Mouse (Mus musculus) R1 (cell line): ENCODE data around the gene Pltp.
A peak's percentile ranks its signal among the peaks of the same experiment; 100 is the strongest.
"Not testable (repeated sequence)": the region's sequence is repeated elsewhere in the genome, so short reads cannot be mapped to it uniquely, and the experiment has no call there.

Source experiments
- DNase-seq: peaks from one replicate; pipeline ENCODE4 v3.0.0-alpha.2; 2018; ENCODE audit warnings: low read depth, low spot score

Gene Pltp

DNA sequence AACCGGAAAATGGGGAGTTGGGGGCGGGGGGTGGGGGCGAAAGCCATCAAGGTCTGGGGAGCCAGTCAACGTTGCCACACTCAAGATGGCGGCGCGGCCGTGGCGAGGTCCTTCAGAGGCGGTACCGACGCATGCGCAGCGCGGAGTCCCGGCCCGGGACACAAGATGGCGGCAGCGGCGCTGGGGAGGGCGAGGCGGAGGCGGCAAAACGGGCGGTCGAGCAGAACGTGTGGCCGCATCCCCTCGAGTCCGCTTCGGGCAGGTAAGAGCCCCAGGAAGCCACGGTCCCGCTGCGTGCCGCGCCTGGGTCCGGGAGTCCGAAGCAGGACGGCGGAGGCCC is 21.7 kb upstream of the Pltp start, which contains the start of gene Pcif1:
Pcif1 (plus strand) TSS at position 77 of the 340 bp plus-strand sequence.
- peak; percentile 91 for DNase-seq

DNA sequence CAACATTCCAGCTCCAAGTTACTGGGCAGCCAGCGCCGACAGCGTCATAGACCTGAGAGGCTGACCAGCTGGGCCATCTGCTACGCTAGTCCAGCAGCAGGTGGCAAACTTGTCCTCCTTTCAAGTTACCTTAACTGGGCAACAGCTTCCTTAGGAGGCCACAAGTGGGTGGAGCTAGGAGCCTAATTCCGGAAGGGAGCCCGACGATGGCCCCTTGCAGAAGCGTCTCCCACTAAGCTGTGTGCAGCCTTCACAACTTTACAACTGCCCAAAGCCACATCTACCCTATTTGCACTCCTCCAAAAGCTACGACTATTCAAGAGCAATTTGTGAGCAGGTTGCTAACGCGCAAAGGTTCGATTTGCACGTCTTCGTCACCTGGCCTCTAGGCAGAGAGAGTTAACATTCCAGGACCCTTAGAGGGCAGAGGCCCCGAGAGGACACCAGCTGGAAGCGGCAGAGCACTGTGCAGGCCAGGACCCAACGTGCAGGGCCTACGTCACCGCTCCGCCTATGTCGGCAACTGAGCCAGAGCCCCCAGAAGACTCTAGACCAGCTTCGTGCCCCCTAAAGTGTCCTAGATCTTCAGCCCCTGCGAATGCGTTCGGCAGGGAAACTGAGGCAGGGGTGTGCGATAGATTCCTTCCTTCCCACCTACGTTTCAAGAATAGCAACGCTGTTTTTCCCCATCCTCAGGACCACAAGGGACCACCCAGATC is 21.2 kb upstream of the Pltp start:
- DNase-seq = peak; percentile 79

DNA sequence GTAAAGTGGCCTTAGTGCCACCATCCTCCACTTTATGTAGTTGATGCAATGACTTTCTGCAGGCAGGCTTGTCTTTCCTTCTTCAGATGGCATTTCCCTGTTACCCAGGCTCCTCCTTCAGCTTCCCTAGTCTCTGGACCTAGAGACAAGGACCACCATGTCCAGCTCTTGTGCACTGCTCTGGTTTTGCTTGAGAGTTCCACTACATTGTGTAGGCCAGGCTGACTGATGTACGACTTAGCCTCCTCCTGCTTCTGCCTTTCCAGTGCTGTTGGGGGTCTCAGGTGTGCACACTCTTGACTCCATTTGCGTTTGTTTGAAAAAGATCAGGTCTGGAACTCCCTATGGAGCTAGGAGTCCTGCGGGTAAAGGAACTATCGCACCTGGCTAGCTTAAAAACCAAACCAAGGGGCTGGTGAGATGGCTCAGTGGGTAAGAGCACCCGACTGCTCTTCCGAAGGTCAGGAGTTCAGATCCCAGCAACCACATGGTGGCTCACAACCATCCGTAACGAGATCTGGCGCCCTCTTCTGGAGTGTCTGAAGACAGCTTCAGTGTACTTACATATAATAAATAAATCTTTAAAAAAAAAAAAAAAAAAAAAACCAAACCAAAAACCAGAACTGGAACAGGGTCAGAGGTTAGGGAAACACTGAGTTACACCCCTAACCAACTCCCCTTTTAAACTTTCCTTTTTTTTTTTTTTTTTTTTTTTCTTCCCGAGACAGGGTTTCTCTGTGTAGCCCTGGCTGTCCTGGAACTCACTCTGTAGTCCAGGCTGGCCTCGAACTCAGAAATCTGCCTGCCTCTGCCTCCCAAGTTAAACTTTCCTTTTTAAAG is 20.1 kb upstream of the Pltp start:
- DNase-seq = peak; percentile 48

DNA sequence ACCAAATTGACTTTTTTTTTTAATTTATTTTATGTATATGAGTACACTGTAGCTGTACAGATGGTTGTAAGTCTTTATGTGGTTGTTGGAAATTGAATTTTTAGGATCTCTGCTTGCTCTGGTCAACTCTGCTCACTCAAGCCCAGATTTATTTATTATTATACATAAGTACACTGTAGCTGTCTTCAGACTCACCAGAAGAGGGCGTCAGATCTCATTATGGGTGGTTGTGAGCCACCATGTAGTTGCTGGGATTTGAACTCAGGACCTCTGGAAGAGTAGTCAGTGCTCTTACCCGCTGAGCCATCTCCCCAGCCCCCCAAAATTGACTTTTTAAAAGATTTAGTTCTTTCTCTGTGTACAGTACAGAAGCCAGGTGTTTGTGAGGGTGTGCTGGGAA is 18.1 kb upstream of the Pltp start:
- not testable (repeated sequence) for DNase-seq

DNA sequence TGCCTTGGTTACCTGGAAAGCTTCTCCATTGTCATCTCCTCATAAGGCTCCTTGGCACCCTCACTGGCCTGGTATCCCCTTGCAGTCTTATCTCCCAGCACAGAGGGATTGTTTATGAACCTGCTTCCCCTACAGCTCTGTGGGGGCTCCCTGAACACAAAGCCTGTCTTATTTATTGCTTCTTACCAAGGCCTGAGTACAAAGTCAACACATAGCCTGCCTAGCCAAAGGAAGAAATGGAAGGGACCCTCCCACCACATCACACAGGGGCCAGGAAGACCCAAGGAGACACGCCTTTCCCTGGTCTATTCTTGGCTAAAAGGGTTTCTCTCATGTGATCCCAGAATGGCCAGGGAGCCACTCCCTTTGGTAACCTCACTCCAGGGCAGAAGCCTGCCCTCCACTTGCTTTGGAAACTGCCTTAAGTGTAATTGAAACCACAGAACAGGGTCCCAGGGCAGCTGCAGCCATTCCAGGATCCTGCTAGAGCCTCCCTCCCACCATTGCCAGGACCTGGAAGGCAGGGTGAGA is 16.8 kb upstream of the Pltp start:
- peak; percentile 70 for DNase-seq

DNA sequence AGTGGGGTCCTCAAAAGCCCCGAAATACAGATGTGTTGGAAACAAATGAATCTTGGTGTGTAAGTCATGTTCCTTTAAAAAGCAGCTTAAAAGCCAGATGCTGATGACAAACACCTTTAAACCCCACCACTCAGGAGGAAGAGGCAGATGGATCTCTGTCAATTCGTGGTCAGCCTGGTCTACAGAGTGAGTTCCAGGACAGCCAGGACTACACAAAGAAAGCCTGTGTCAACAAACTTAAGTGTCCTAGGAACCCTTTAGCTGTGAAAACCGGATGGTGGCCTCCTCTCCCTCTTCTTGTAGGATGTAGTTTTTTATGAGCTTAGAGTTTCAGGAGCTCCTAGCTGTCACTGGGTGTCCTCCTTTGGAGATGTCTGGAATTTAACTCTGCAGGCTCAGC is 16.1 kb upstream of the Pltp start:
- DNase-seq = no peak

DNA sequence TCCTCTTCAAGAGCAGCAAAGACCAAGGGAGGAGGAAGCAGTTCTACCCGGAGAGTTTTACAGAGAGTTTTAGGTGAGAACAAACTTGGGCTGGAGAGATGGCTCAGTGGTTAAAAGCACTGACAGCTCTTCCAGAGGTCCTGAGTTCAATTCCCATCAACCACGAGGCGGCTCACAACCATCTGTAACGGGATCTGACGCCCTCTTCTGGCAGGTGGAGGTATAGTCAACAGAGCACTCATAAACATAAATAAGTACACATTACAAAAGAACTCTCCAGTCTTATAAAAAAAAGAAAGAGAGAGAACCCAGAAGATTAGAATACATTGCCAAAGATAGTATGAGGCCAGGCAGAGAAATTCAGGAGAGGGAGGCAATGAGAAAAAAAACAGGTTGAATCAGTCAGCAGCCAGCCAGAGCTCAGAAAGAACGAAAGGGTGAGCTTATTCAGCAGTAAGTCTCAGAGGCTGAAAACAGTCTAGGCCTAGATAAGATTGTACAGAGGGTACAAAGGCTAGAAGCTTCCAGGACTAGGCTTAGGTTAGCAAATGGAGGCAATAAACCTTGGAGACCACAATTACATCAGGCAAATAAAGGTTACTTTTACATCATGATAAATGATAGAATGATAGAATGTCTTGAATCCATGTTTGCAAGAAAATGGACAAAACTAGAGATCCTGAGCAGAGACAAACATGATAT is 14.2 kb upstream of the Pltp start:
- DNase-seq = peak; percentile 65

DNA sequence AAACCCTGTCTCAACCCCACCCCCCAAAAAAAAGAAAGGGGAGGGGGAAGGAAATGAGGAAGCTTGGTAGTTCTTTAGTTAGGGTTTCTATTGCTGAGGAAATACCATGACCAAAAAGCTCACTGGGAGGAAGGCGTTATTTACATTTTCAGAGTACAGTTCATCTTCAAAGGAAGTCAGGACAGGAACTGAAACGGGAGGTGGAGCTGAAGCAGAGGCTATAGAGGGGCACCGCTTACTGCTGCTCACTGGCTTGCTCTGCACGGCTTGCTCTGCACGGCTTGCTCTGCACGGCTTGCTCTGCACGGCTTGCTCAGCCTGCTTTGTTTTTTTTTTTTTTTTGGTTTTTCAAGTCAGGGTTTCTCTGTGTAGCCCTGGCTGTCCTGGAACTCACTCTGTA is 11.0 kb upstream of the Pltp start:
- no peak for DNase-seq

DNA sequence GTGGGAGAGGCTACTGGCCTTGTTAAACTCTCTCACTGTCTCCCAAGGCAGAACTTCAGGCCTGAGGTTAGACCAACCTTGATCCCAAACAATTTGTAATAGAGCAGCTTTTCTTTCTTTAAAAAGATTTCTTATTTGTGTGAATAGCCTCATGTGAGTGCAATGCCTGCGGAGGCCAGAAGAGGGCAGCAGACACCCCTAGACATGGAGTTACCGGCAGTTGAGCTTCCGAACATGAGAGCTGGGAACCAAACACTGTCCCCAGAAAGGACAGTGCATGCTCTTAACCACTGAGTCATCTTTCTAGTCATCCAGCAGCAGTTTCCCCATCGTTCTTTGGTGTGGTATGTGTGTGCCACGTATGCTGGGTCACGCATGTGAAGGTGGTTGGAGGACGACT is 10.1 kb upstream of the Pltp start:
- DNase-seq = peak; percentile 88

DNA sequence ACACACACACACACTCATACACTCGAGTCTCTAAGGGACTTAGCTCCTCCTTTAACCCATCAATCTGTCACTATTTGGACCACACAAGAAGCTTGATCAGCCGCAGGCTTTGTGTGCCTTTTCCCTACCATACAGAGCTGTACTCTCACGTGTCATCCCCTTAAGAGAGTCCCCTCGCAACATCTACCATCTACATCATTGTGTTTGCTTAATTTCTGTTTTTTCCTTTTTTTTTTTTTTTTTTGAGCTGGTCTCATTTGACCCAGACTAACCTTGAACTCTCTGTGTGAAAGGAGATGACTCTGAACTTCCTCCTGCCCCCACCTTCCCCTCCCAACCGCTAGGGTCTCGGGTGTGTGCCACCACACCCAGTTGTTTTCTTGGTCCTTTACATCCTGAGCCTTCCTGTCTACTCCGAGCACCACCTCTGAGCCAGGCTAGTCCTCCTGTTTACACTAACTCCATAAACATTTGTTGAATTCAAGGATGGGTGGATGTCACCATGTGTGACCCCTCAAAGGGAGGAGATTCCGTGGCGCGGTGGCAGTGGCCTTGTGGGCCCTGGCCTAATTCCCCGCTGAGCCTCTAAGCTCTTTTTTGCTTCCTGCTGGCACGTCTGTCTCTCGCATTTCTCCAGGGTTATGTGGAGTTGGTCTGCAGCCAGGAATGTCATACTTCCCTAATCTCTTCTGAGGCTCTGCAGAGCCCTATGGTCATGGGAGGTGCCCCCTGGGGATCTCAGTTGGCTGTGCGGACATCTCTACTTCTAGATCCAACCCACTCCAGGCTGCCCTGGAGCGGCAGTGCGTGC is 9.4 kb upstream of the Pltp start:
- peak; percentile 94 for DNase-seq

DNA sequence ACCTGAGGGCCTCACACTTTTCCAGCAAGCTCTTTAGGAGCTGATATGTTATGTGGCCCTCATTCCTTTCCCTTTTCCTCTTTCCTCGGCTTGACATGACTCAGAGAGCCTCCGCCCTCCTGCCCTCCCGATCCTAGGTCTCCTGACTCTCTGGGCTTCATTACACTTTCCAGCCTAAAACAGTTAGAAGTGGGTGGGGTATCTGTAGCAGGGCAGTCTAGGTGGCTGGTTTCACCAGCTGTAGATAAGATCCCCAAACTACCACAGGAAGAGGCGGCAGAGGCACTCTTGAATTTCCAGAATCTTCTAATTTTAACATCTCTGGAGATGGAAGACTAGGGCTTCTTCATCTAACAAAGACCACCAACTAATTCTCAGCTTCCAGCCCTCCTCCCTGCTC is 7.1 kb upstream of the Pltp start:
- no peak for DNase-seq

DNA sequence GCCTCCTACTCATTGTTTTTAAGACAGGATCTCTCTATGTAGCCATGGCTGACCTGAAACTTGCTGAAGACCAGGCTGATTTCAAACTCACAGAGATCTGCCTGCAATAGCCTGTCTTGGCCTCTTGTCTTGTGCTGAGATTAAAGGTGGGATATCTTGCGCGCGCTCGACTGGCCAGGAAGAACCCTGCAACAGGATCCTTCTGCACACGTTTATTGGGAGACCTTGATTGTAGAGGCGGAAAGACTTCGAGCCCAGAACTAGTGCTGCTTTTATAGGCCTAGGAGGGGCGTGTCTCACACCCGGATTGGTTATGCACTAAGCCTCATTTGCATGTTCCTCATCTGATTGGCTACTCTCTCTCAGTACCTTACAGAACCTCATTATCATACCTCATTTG is 5.9 kb upstream of the Pltp start:
- peak; percentile 46 for DNase-seq

DNA sequence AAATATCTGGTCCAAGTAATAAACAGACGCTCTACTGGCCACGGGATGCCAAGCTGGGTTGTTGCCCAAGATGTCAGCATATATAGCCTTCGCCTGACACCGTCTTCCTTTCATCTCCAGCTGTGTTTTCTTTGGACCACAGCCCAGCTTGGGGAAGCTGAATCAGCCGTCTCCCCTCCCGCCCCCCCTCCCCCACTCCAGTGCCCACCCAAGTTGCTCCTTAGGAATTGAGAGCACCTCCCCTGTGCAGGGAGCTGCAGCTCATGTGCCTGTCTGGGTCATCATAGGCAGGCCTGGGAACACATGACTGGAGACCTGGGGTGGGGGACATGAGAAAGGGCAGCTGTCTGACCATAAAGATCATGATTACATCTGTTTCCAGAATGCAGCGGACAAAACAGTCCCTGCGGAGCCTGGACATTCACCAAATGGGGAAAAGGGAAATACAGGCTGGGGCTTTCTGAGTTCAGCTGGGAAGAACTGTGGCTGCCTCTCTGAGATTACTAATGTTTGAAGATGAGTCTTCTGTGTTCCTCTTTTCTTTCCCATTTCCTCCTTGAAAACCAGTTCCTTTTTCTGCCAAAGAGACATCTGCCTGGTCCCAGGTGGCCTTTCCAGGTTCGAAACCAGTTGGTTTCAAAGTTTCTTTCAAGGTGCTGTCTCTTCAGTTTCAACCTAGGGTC is 4.8 kb upstream of the Pltp start:
- no peak for DNase-seq

DNA sequence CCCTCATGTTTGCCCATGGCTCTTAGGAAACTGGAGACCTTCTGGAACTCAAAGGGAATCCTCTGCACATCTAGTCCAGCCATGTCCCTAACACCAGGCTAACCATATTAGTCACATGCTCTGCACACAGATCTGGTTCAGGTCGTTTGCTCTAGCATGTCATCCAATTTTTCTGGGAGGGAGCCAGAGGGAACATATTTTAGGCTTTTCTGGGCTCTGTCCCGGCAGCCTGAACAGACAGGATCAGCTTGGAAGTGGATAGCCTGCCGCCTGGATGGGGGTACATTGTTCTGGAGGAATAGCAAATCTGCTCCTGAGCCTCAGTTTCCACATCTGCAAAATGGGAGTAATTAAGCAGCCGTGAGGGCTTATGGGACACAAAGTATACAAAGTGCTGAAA is 3.6 kb upstream of the Pltp start:
- DNase-seq = no peak

DNA sequence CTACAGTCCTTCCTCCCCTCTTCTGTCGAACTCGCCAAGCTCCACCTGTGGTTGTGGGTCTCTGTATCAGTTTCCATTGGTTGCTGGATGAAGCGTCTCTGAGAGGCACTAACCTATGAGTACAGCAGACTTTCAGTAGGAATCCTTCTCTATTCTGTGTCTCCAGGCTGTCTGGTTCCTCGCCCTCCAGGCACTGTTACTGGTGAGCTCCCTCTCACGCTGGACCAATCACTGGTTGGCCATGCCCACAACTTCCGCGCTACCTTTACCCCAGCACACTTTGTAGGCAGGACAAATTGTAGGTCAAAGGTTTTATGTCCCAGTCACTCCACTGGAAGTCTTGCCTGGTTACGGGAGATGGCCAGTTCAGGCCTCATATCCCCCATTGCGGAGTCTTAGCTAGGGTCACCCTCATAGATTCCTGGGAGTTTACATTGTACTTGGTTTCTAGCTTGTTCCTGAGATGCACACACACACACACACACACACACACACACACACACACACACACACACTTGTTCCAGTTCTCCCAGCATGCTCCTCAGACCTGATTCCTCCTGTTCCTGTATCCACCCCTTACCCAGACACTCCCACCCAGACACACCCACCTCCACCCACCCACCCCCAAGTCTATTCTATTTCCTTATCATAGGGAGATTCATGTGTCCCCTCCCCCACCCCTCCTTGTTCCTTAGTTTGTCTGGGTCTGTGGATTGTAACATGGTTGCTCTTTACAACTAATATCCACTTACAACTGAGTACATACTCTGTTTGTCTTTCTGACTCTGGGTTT is 2.3 kb upstream of the Pltp start:
- DNase-seq = peak; percentile 62

DNA sequence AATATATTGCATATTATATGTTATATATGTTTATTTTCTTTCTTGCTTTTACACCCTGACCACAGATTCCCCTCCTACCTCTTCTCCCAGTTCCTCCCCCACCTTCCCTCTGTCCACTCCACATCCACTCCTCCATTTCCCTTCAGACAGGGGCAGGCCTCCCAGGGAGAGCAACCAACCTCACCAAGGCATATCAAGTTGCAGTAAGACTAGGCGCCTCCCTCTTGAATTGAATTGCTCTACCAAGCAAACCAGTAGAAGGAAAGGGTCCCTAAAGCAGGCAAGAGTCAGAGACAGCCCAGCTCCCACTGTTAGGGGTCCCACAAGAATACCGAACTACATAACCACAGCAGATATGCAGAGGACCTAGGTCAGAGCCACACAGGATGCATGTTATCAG is 1.6 kb upstream of the Pltp start:
- no peak for DNase-seq

DNA sequence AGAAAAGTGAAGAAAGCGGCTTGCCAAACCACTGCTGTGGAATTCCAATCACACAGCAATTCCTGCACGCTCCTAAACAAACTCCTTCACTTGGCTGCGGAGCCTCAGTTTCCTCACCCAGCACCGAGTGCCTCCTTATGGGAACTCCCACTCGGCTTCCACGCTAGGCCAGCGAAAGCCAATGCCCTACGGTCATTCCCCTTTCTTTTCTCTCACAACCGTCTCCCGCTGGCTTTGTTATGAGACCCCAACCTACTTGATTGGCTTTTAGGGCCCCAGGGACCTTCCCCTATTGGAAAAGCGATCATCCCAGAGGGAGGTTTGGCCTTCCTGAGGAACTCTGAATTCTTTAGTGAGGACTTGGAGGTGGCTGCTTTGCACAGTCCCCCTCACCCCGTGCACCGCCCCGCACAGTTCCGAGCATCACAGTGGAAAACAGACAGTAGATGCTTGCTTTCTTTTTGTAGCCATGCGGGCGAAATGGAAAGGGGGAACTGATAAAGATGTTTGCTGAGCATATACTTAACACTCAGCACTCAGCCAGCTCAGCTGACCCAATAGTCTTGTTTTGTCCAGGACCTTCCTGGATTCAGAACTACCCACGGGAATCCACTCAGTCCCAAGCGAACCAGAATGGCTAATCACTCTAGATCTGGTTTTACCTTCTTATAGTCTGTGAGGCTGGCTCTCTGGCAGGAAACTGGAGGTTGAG is 487 bp upstream of the Pltp start:
- peak; percentile 83 for DNase-seq

DNA sequence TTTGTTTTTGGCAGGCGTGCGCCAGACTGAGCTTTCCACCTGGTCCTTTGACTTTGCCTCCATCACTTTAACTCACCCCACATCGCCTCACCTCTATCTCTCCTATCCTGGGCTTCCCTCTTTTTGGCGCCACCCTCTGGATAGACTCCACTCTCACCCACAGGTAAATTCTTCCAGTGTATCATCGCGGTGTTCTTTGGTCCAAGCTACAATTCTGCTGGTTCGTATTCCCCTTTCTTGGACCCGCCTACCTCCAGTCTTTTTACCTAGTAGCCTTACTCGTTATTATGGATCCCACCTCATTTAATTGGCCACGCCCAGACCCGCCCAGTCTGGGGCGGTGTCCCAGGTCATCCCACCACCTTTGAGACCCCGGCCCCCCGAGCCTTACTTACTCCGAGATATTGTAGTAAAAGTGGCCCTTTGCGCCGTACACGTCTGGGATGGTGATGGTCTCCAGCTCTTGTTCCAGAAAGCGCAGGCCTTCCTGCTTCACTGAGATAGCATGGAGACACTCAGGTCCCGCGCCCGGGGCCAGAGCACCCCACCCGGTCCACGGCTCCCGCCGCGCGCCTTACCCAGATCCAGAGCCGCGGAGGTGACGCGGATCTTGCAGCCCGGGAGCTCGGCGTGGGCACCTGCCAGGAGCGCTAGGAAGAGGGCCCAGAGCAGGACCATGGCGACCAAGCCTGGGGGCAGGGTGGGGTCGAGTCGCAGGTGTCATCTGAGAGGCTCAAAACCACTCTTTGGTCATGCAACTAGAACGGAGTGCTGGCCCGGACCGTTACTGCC is 1.0 kb downstream of the Pltp start:
- DNase-seq = peak; percentile 91

DNA sequence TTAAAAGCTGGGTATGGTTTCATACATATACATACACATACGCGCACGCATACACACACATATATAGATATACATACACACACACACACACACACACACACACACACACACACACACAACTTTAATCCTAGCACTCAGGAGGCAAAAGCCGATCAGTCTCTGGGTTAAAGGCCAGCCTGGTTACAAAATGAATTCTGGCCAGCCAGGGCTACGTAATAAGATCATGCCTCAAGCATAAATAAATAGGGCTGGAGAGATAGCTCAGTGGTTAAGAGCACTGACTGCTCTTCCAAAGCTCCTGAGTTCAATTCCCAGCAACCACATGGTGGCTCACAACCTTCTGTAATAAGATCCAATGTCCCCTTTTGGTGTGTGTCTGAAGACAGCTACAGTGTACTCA is 1.9 kb downstream of the Pltp start:
- not testable (repeated sequence) for DNase-seq
